Mouse (Mus musculus) urinary bladder, postnatal 14 days (tissue): Measurements from ENCODE around the gene Cul9.
"Not testable (repeated sequence)": the region's sequence is repeated elsewhere in the genome, so short reads cannot be mapped to it uniquely, and the experiment has no call there.

Experiments used
- DNase-seq: peaks from one replicate; pipeline ENCODE4 v3.0.0; 2021; ENCODE audit warnings: low spot score

Cul9 gene

GRCm38 (mm10) chr17:46503847-46504638, 42.1 kb downstream of the Cul9 start:
- no peak for DNase-seq

GRCm38 (mm10) chr17:46502775-46503174, 43.4 kb downstream of the Cul9 start:
- no peak for DNase-seq

DNA sequence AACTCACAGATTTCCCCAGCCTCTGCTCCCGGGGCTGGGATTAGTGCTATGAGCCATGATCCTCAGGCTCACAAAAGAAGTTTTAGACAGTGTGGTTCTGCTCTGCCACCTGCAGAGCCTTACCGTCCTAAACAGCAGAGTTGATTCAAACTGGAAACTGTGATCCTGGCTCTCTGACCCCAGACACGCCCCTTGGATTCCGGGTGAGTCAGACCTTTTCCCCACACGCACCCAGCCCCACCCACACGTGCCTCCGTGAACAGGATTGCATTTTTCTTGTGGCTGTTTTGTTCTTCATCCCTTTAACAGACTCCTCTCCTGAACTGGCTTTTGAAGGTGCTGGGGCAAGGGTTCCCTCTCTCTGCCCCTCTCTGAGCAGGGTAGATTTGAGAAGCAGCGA, 48.2 kb downstream of the Cul9 start:
- peak; percentile 65 for DNase-seq

GRCm38 (mm10) chr17:46496623-46497434, 49.4 kb downstream of the Cul9 start, which contains the start of gene Dnph1:
Gene Dnph1, plus strand, starts transcription at chr17:46496711.
- peak; percentile 80 for DNase-seq

GRCm38 (mm10) chr17:46496081-46496480, 50.1 kb downstream of the Cul9 start:
- not testable (repeated sequence) for DNase-seq

DNA sequence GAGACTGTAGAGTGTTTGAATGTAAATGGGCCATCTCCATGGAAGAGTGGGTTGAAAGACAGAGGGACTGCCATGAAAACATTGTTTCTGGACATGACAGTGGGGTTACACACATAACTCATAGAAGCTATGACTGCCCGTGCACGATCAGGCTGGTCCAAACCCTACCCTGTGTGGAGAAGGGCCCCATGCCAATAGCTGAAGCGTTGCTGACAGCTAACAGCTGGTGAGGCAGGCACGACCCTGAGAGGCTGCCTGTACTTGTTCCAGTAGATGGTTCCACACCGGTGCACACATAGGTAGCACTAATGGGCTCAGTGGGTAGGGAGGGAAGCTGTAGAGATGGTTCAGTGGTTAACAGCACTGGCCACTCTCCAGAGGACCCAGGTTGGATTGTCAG, 50.7 kb downstream of the Cul9 start:
- no peak for DNase-seq

- no peak for DNase-seq
These were observed 58.8 kb downstream of the Cul9 start, which contains the start of gene Ttbk1 for GRCm38 (mm10) chr17:46487431-46487830. Gene Ttbk1, minus strand, starts transcription at chr17:46487675.

DNA sequence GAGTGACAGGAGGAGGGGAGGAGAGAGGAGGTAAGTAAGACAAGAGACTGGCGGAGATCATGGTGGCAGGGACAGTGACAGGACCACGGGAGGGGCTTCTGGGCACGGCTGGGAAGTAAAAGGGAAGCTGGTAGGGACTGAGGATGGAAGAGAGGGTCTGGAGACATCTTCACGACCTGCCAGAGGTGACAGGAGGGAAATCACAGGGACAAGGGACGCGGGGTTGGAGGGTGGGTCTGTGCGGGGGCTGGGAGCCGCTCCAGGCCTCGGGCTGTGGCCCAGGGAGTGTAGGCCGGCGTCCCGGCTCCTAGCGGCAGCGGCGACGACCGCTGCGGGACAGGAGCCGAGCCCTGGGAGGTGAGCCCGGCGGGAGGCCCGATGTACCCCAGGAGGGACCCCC, 59.2 kb downstream of the Cul9 start:
- DNase-seq, result no peak

DNA sequence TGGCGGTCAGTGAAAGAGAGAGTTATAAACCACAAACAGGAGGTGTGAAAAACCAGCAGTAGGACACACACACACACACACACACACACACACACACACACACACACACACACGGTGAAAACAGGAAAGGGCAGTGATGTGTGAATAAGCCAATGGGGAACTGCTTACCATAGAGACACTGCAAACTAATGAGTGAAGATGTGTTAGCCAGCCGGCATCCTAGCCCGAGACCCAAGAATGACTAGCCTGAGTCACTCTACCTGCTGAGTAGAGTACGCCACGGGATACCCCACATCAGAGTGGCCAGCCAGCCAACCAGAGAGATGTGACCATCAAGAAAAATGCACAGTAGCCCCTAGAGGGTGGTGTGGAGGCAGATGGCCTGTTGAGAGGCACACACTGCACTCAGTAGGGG, 61.7 kb downstream of the Cul9 start:
- no peak for DNase-seq

DNA sequence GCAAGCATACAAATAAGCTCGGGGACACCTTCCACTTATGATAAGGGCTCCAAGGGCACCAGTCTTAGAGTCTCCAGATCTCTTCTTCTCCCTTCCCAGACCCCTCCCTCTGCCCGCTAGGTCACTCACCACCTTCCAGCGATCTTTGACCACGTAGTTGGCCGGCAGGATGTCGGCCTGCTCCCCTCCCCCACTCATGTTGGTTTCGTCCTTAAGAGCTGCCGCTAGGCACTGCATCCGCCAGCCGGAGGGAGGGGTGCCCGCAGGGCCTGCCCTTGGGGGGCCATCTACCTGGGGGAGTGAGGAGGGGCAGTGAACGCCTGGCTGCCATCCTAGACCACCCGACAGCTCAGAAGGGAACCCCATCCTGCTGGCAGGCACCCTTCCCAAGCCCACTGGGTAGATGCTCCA, 62.2 kb downstream of the Cul9 start:
- no peak for DNase-seq

- DNase-seq, result peak; percentile 28
These were observed 62.6 kb downstream of the Cul9 start for GRCm38 (mm10) chr17:46483561-46484001.

DNA sequence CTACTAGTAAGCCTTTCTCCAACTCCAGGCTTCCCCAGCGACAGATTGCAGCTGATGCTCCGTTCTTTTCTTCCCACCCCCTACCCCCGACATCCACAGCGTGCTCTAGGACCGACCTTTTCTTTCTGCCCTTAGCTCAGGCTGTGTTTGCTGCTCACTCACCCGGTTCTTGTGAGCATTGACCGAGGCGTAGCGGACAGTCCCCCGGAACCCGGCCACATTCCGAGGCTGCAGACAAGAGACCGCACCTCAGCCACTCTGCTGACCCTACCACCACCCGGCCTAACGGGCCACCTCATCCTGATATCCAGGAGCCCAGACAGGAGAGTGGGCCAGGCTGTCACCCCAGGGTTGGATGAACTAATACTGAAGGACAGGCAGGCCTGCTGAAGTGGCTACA, 68.9 kb downstream of the Cul9 start:
- DNase-seq, result no peak

DNA sequence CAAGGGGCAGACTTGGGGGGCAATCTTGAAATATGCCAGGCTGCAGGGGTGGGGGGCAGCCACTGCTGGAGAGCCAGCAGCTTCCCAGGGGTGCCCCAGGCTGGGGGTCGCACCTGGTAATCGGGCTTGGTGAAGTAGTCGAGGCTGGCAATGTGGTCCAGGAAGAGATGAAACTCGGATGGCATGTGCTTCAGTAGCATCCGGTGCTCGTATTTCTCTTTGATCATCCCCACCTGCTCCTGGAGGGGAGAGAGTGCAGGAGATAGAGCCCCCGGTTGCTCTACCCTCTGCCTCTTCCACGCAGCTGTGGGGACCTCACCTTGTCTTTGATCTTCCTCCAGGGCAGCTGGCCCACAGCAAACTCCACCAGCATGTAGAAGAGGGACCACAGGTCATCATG, 69.6 kb downstream of the Cul9 start:
- DNase-seq, result no peak

DNA sequence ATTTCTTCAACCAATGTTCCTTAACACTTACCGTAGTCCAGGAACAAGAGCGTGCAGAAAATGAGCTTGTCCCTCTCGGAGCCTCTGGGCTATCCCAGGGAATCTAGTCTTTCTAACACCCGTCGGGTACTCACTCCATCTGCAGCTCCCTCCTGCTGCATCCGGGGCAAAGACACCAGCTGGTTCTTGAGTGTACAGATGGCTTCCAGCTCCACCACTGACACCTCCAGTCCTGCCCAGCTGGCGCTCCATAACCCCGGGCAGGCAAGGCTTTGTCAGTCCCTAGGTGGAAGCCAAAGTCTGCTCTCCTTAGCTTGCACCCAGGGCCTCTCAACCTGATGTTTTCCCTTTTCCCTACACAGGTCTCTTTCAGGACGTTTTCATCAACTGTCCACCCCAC, 78.4 kb downstream of the Cul9 start:
- DNase-seq, result no peak

GRCm38 (mm10) chr17:46462226-46462625, 84.0 kb downstream of the Cul9 start:
- no peak for DNase-seq

DNA sequence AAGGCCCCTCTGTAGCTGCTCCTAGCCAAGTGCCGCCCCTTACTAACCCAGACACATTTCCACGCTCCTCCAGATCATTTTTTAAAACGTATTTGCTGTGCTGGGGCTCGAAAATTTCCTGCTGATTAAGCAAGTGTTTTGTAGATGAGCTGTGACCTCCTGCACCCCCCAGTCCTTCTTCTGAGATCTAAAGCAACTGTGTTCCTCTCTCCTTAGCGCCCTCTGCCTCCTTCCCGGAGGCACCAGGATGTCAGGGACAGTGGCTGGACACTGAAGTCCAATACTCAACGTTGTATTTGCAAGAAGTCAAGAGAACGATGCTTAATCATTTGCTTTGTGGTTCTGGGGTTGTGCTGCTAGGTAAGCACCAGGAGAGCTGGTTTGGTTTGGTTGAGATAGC, 84.8 kb downstream of the Cul9 start:
- DNase-seq, result no peak

DNA sequence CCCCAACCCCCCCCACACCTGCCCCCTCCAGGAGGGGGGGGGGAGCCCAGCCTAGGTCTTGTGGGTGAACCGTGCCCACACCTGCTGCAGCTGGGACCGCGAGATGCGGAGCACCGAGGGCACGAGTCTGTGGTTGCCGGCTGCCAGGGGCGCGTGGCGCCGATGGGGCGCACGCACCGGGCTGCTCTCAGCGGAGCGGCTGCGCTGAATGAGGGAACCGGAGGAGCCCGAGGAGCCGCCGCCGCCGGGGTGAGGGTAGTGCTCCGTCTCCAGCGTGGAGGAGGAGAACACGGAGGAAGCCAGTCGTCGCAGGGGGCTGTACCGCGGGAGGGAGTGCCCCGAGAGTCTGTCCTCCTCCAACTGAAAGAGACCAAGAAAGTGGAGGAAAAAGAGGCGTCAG, 85.5 kb downstream of the Cul9 start:
- no peak for DNase-seq

DNA sequence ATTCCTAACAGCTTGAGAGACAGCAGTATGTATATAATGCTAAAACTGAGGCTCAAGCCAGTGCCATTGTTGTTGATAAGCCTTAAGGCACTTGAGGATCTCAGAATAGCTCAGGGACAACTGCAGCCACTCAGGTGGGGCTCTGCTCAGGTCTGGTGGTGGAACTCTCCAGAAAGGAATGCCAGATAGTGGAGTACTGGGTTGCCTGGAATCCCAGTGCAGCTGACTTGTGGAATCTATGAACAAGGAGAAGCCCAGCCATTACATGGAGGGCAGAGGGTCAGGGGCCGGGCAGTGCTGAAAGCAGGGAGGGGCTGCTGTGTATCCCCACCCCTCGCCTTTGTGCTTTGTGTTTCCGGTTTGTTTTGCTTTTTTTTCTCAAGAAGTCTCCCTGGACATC, 87.7 kb downstream of the Cul9 start:
- no peak for DNase-seq

- DNase-seq, result peak; percentile 69
These were observed 88.4 kb downstream of the Cul9 start for GRCm38 (mm10) chr17:46457791-46458190.

- DNase-seq, result peak; percentile 54
These were observed 91.0 kb downstream of the Cul9 start for GRCm38 (mm10) chr17:46455110-46455691.

DNA sequence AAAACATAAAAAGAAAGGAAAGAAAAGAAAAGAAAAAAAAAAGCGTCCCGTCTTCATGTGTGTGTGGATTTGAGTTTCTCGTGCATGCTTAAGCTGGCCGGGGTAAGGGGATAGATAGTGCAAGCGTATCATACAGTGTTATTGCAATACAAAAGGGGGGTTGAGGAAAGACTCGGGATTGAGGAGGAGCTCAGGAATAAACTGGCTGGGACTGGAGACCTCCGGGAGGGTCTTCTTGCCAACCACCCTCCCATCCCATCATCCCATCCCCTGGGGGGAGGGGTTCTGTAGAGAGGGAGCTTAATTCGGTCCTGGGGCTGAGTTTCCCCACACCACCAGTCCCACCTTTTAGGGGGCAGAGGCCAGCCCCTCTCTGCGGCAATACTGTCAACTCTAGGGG, 91.6 kb downstream of the Cul9 start:
- DNase-seq, result no peak

GRCm38 (mm10) chr17:46453970-46454411, 92.2 kb downstream of the Cul9 start:
- no peak for DNase-seq
